Mouse (Mus musculus) lung, postnatal 36 days (tissue): ENCODE results near the gene Gm8334.
"Not testable (repeated sequence)": the region's sequence is repeated elsewhere in the genome, so short reads cannot be mapped to it uniquely, and the experiment has no call there.

Experiments used
- DNase-seq: peaks from one replicate; pipeline ENCODE4 v3.0.0; 2022; ENCODE audit warnings: mixed read lengths

Gene Gm8334

GRCm38 (mm10) chrX:148615053-148615452, at the start of gene Gm8334:
TSS of gene Gm8334 (minus strand) at chrX:148615153.
- DNase-seq: not testable (repeated sequence)

GRCm38 (mm10) chrX:148663298-148663697, 48.3 kb upstream of the Gm8334 start, which contains the start of gene Gm15127:
TSS of gene Gm15127 (plus strand) at chrX:148663598.
- DNase-seq: not testable (repeated sequence)
